Mouse (Mus musculus) spleen, adult 2 months (tissue): ENCODE results near the gene Ifngr1.

Experiments
- CTCF ChIP-seq: fragments of 200-500 bp; IDR thresholded peaks from 2 replicates; pipeline ENCODE4 v1.5.1; 2011; ENCODE audit warnings: mild to moderate bottlenecking, inconsistent platforms; ENCODE audit not compliant: insufficient read depth, insufficient read length, insufficient replicate concordance; ENCODE audit errors: extremely low read depth
- POLR2A ChIP-seq: fragments of 200-500 bp; IDR thresholded peaks from 2 replicates; pipeline ENCODE4 v1.6.1; 2011; ENCODE audit warnings: low read depth, low read length, inconsistent platforms

DNA sequence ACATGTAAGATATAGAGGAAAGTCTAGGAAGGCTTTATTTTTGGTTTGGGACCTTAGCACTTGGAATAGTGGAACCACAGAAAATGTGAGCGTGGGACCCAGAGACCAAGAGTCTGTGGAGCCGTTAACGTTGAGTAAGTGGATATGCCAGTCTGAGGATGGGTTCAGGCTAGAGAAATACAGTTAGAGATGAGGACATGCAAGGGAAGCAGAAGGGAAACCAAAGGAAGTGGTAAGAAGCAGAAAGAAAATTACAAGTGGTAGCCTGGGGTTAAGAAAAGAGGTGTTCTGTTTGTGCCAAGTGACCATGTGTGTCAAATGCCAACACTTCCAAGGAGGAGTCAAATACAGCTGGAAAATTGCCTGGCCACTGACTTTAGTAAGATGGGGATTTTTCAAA, 29.2 kb upstream of the Ifngr1 start:
- TF ChIP-seq CTCF (no peak), POLR2A (no peak)
